Mouse (Mus musculus): ENCODE results near the gene Hoxb3. TPM values are rescaled to one million over a fixed set of nuclear protein-coding genes. Genes with fewer than 3 reads are reported as not detected.
A peak's percentile ranks its signal among the peaks of the same experiment; 100 is the strongest.

Hoxb3 gene
- polyA plus RNA-seq, 1 experiment from 2014 or later: 2.7 TPM

- Histone ChIP-seq H3K4me3 (replicated peaks) (peak overlapping the region; percentile 51), H3K4me2 (replicated peaks) (peak overlapping the region; percentile 75), H3K9me3 (no peaks in the 10 kb centered on the region), H3K27ac (peak overlapping the region; percentile 66; the same call in 1 of the 2 replicates), H3K4me1 (replicated peaks) (peaks cover 47% of the 10 kb centered on the region), H3K9ac (peak overlapping the region; percentile 81), H3K27me3 (replicated peaks) (peaks cover 63% of the 10 kb centered on the region), H3K36me3 (no peaks in the 10 kb centered on the region)
- 10% methylated on average over 35 of the region's 35 CpGs for WGBS
- no peak for ATAC-seq
Measured at GRCm38 (mm10) chr11:96300354-96301063, 22.6 kb upstream of the Hoxb3 start.

- peaks cover 45% of the 10 kb centered on the region for H3K4me1 ChIP-seq (replicated peaks)
- ATAC-seq: no peak
- H3K9me3 ChIP-seq: no peaks in the 10 kb centered on the region
- peak overlapping the region; percentile 75 for H3K4me2 ChIP-seq (replicated peaks)
- 30% methylated on average over 10 of the region's 10 CpGs for WGBS
- peak overlapping the region; percentile 51 for H3K4me3 ChIP-seq (replicated peaks)
- H3K27ac ChIP-seq: peak overlapping the region; percentile 66; the same call in 1 of the 2 replicates
- H3K9ac ChIP-seq: peak overlapping the region; percentile 81
- no peaks in the 10 kb centered on the region for H3K36me3 ChIP-seq
- H3K27me3 ChIP-seq (replicated peaks): peaks cover 58% of the 10 kb centered on the region
Measured at GRCm38 (mm10) chr11:96301064-96301431, 22.1 kb upstream of the Hoxb3 start.

GRCm38 (mm10) chr11:96301837-96302236 lies 21.3 kb upstream of the Hoxb3 start:
- H3K27me3 ChIP-seq (replicated peaks): peaks cover 51% of the 10 kb centered on the region
- WGBS: 18% methylated on average over 15 of the region's 15 CpGs
- H3K9ac ChIP-seq: peak overlapping the region; percentile 31; the same call in 1 of the 2 replicates
- H3K9me3 ChIP-seq: no peaks in the 10 kb centered on the region
- peak overlapping the region; percentile 63 for H3K27ac ChIP-seq
- no peak for ATAC-seq
- H3K4me2 ChIP-seq (replicated peaks): peak overlapping the region; percentile 81
- no peaks in the 10 kb centered on the region for H3K36me3 ChIP-seq
- peaks cover 48% of the 10 kb centered on the region for H3K4me1 ChIP-seq (replicated peaks)
- peak overlapping the region; percentile 17 for H3K4me3 ChIP-seq (replicated peaks)

- Histone ChIP-seq H3K27ac (peak overlapping the region; percentile 63), H3K27me3 (replicated peaks) (peaks cover 44% of the 10 kb centered on the region), H3K9me3 (no peaks in the 10 kb centered on the region), H3K36me3 (no peaks in the 10 kb centered on the region), H3K4me3 (replicated peaks) (peak overlapping the region; percentile 46), H3K9ac (peak overlapping the region; percentile 2; the same call in 1 of the 2 replicates), H3K4me1 (replicated peaks) (peaks cover 45% of the 10 kb centered on the region), H3K4me2 (replicated peaks) (peak overlapping the region; percentile 81)
- ATAC-seq: no peak
- 31% methylated on average over 23 of the region's 23 CpGs for WGBS
Measured at GRCm38 (mm10) chr11:96302381-96303150, 20.6 kb upstream of the Hoxb3 start.

- ATAC-seq: peak; percentile 62
- H3K27me3 ChIP-seq (replicated peaks): peaks cover 37% of the 10 kb centered on the region
- WGBS: 1% methylated on average over 69 of the region's 69 CpGs
Measured at GRCm38 (mm10) chr11:96303151-96304099, 19.7 kb upstream of the Hoxb3 start, which contains the start of gene Hoxb5. Hoxb5 (plus strand) TSS chr11:96303336.

GRCm38 (mm10) chr11:96304381-96305195 lies 18.5 kb upstream of the Hoxb3 start:
- peak overlapping the region; percentile 46 for H3K4me3 ChIP-seq (replicated peaks)
- peaks cover 55% of the 10 kb centered on the region for H3K4me1 ChIP-seq (replicated peaks)
- peak overlapping the region; percentile 90 for H3K27ac ChIP-seq
- peak overlapping the region; percentile 81 for H3K4me2 ChIP-seq (replicated peaks)
- ATAC-seq: no peak
- no peaks in the 10 kb centered on the region for H3K36me3 ChIP-seq
- H3K9me3 ChIP-seq: no peaks in the 10 kb centered on the region
- H3K9ac ChIP-seq: peak overlapping the region; percentile 70
- H3K27me3 ChIP-seq (replicated peaks): peaks cover 31% of the 10 kb centered on the region
- WGBS: 14% methylated on average over 38 of the region's 38 CpGs

More at GRCm38 (mm10) chr11:96303151-96304099, 19.7 kb upstream of the Hoxb3 start, which contains the start of gene Hoxb5:
- H3K4me2 ChIP-seq (replicated peaks): peak within 1 kb of the TSS; percentile 81
- peaks cover 45% of the 10 kb centered on the region for H3K4me1 ChIP-seq (replicated peaks)
- peak within 1 kb of the TSS; percentile 46 for H3K4me3 ChIP-seq (replicated peaks)
- no peaks in the 10 kb centered on the region for H3K9me3 ChIP-seq
- peak within 1 kb of the TSS; percentile 70 for H3K9ac ChIP-seq
- no peaks in the 10 kb centered on the region for H3K36me3 ChIP-seq
- peak within 1 kb of the TSS; percentile 90 for H3K27ac ChIP-seq

- ATAC-seq: no peak
- Histone ChIP-seq H3K27ac (peak overlapping the region; percentile 86), H3K9me3 (no peaks in the 10 kb centered on the region), H3K27me3 (replicated peaks) (peaks cover 20% of the 10 kb centered on the region), H3K4me2 (replicated peaks) (peak overlapping the region; percentile 81), H3K36me3 (no peaks in the 10 kb centered on the region), H3K4me1 (replicated peaks) (peaks cover 52% of the 10 kb centered on the region), H3K4me3 (replicated peaks) (peak overlapping the region; percentile 46), H3K9ac (peak overlapping the region; percentile 61)
- 41% methylated on average over 6 of the region's 6 CpGs for WGBS
Measured at GRCm38 (mm10) chr11:96305505-96306182, 17.5 kb upstream of the Hoxb3 start.

GRCm38 (mm10) chr11:96306183-96306907 lies 16.8 kb upstream of the Hoxb3 start:
- H3K4me2 ChIP-seq (replicated peaks): peak overlapping the region; percentile 81
- 22% methylated on average over 7 of the region's 7 CpGs for WGBS
- H3K9me3 ChIP-seq: no peaks in the 10 kb centered on the region
- peak overlapping the region; percentile 86 for H3K27ac ChIP-seq
- H3K4me3 ChIP-seq (replicated peaks): peak overlapping the region; percentile 46
- H3K27me3 ChIP-seq (replicated peaks): peaks cover 19% of the 10 kb centered on the region
- no peak for ATAC-seq
- H3K4me1 ChIP-seq (replicated peaks): peaks cover 51% of the 10 kb centered on the region
- H3K9ac ChIP-seq: peak overlapping the region; percentile 61
- no peaks in the 10 kb centered on the region for H3K36me3 ChIP-seq

- peak; percentile 22; the same call in 1 of the 2 replicates for ATAC-seq
- Histone ChIP-seq H3K27me3 (replicated peaks) (peaks cover 15% of the 10 kb centered on the region), H3K9me3 (no peaks in the 10 kb centered on the region), H3K36me3 (no peaks in the 10 kb centered on the region), H3K4me1 (replicated peaks) (peaks cover 50% of the 10 kb centered on the region), H3K27ac (peak overlapping the region; percentile 86), H3K4me3 (replicated peaks) (peak overlapping the region; percentile 46), H3K4me2 (replicated peaks) (peak overlapping the region; percentile 81), H3K9ac (peak overlapping the region; percentile 61)
- WGBS: 8% methylated on average over 13 of the region's 13 CpGs
Measured at GRCm38 (mm10) chr11:96306908-96307269, 16.2 kb upstream of the Hoxb3 start.

- Histone ChIP-seq H3K4me2 (replicated peaks) (peak overlapping the region; percentile 81), H3K27ac (peak overlapping the region; percentile 86), H3K9ac (peak overlapping the region; percentile 61), H3K27me3 (replicated peaks) (peaks cover 8% of the 10 kb centered on the region), H3K4me3 (replicated peaks) (peak overlapping the region; percentile 46; the same call in 1 of the 2 replicates), H3K36me3 (no peaks in the 10 kb centered on the region), H3K4me1 (replicated peaks) (peaks cover 53% of the 10 kb centered on the region), H3K9me3 (no peaks in the 10 kb centered on the region)
- WGBS: 34% methylated on average over 4 of the region's 4 CpGs
- no peak for ATAC-seq
Measured at GRCm38 (mm10) chr11:96308763-96309162, 14.4 kb upstream of the Hoxb3 start.

Measured in intestine, embryonic 15.5 days (tissue).